Mouse (Mus musculus) liver, embryonic 14.5 days (tissue): ENCODE results near the gene Kidins220.

Source experiments
- CTCF ChIP-seq: IDR thresholded peaks from 2 replicates; pipeline ENCODE4 v1.5.1; 2016; ENCODE audit warnings: antibody characterized with exemption, low read depth, control low read depth
- EP300 ChIP-seq: IDR thresholded peaks from 2 replicates; pipeline ENCODE4 v1.6.1; 2016; ENCODE audit warnings: antibody characterized with exemption, low read depth

GRCm38 (mm10) chr12:25054511-25054910, 79.8 kb downstream of the Kidins220 start:
- TF ChIP-seq CTCF = no peak
- TF ChIP-seq EP300 = no peak
